Mouse (Mus musculus): Measurements from ENCODE around the gene Rps6ka1. TPM values are rescaled to one million over a fixed set of nuclear protein-coding genes. Genes with fewer than 3 reads are reported as not detected.
A peak's percentile ranks its signal among the peaks of the same experiment; 100 is the strongest.
"Not testable (repeated sequence)": the region's sequence is repeated elsewhere in the genome, so short reads cannot be mapped to it uniquely, and the experiment has no call there.

Gene Rps6ka1
- polyA plus RNA-seq, 1 experiment, result 93.6 TPM

DNA sequence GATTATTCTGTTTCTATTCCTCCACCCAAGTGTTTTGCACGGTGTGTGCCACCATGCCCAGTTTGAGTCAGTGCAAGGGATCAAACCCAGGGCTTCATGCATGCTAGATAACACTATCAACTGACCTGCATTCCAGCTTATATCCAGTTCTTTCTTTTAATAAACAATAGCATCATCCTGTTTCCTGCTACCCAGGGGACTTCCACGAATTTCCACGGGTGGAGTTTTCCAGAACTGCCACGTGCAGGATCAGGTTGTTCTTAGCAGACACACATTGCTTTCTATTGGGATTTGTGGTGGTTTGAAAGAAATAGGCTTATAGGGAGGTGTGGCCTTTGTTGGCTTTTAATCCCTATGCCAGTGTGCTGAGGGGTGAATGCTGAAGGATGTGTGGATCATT lies 24.4 kb upstream of the Rps6ka1 start:
- Histone ChIP-seq H3K4me3 (replicated peaks; ENCODE audit: insufficient read depth, low read depth, low read length) (no peak overlapping the region), H3K27me3 (ENCODE audit: control insufficient read depth, insufficient read depth, low read length) (no peaks in the 10 kb centered on the region), H3K4me1 (ENCODE audit: control insufficient read depth, insufficient read depth, low read length) (no peaks in the 10 kb centered on the region), H3K27ac (ENCODE audit: insufficient read depth, low read length) (no peak overlapping the region)
- TF ChIP-seq POLR2A (IDR thresholded peaks at IDR 0.05; ENCODE audit: borderline replicate concordance, insufficient read depth, low read length) (no peak), CTCF (IDR thresholded peaks at IDR 0.05; ENCODE audit: borderline replicate concordance, insufficient read depth, low read depth, low read length) (no peak)
- DNase-seq, result no peak
- 84% methylated on average over 4 of the region's 4 CpGs for WGBS

DNA sequence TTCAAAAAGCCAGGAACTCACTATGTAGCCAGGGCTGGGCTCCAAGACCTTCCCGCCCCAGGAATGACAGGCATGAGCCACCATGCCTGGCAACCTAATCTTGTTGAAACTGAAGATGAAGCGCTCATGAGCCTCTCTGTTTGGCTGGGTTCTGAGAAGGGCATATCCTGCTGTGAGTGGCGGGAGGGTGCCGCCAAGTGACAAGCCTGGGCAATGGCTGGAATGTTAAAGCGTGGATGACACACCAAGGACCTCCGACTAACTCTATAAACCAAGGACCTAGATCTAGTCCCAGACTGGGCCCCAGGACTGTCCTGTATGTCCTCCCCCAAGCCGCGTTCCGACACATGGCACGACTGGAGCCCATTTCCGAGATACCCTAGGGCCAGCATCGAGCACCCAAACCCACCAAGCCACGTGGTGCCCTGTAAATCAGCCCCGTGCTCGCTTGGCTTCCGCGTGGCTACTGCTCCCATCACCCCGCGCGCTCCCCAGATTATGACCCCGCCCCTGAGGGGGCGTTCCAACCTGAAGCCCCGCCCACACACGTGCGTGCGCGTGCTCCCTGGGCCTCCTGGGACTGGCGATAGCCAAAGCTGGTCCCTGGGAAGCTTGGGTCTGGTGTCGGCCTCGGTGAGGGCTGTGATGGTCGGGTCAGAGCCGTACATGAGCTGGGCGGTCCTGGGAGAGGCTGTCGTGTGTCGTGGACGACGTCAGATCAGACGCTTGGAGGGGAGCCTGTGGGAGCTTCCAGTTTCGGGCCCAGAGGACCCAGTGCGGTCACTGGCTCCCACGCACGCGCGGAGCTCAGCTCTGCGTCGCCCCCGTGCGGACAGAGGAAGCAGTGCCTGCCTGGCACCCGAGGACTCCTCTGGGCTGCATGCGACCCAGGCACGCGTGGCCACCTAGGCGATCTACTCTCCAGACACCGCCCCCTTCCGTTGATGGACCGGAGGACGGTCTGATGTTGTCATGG lies 22.9 kb upstream of the Rps6ka1 start:
- H3K4me3 ChIP-seq (replicated peaks; ENCODE audit: insufficient read depth, low read depth, low read length), result peak overlapping the region; percentile 71
- no peaks in the 10 kb centered on the region for H3K4me1 ChIP-seq (ENCODE audit: control insufficient read depth, insufficient read depth, low read length)
- peak; percentile 91; the same call in 1 of the 2 replicates for TF ChIP-seq POLR2A (IDR thresholded peaks at IDR 0.05; ENCODE audit: borderline replicate concordance, insufficient read depth, low read length)
- peak; percentile 95 for TF ChIP-seq CTCF (IDR thresholded peaks at IDR 0.05; ENCODE audit: borderline replicate concordance, insufficient read depth, low read depth, low read length)
- no peaks in the 10 kb centered on the region for H3K27me3 ChIP-seq (ENCODE audit: control insufficient read depth, insufficient read depth, low read length)
- DNase-seq, result peak; percentile 97 to 99
- under 1% methylated on average over 57 of the region's 57 CpGs for WGBS
- H3K27ac ChIP-seq (ENCODE audit: insufficient read depth, low read length), result peak overlapping the region; percentile 86

DNA sequence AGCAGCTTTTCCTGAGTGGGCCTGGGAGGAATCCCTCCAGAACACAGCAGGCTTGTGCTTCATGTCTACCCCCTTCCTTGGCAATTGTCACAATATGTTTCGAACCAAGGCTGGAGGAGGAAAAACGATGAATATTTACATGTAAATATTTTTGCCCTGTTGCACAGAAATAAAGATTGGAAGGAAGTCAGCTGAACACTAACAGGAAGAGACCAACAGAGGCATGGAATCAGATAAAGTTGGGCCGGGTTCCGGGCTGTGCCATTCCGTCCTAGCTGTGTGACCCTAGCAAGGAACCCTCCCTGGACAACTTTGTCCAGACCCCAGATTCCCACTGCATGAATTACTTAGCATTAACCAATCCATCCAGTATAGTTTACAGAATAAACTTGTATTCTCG lies 20.5 kb upstream of the Rps6ka1 start:
- TF ChIP-seq CTCF (IDR thresholded peaks at IDR 0.05; ENCODE audit: borderline replicate concordance, insufficient read depth, low read depth, low read length) (no peak), POLR2A (IDR thresholded peaks at IDR 0.05; ENCODE audit: borderline replicate concordance, insufficient read depth, low read length) (no peak)
- 89% methylated on average over 6 of the region's 6 CpGs for WGBS
- no peak for DNase-seq
- H3K27me3 ChIP-seq (ENCODE audit: control insufficient read depth, insufficient read depth, low read length), result no peaks in the 10 kb centered on the region
- no peak overlapping the region for H3K4me3 ChIP-seq (replicated peaks; ENCODE audit: insufficient read depth, low read depth, low read length)
- no peaks in the 10 kb centered on the region for H3K4me1 ChIP-seq (ENCODE audit: control insufficient read depth, insufficient read depth, low read length)
- no peak overlapping the region for H3K27ac ChIP-seq (ENCODE audit: insufficient read depth, low read length)

DNA sequence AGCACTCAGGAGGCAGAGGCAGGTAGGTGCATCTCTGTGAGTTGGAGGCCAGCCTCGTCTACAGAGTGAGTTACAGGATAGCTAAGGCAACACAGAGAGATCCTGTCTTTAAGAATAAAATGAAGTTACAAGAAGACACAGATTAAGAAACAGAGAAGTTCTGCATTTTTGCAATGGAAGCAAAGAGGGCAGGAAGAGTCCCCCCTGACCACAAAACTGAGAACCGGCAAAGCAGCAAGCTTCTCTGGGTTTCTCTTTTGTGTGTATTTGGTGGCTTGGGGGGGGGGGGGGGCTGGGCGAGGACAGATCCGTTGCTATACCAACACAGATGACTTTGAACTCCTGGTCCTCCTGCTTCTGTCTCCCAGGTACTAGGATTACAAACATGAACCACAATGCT lies 19.5 kb upstream of the Rps6ka1 start:
- WGBS, result 61% methylated on average over 4 of the region's 4 CpGs
- DNase-seq, result no peak
- H3K27me3 ChIP-seq (ENCODE audit: control insufficient read depth, insufficient read depth, low read length), result no peaks in the 10 kb centered on the region
- no peak overlapping the region for H3K4me3 ChIP-seq (replicated peaks; ENCODE audit: insufficient read depth, low read depth, low read length)
- H3K27ac ChIP-seq (ENCODE audit: insufficient read depth, low read length), result no peak overlapping the region
- TF ChIP-seq CTCF (IDR thresholded peaks at IDR 0.05; ENCODE audit: borderline replicate concordance, insufficient read depth, low read depth, low read length) (no peak), POLR2A (IDR thresholded peaks at IDR 0.05; ENCODE audit: borderline replicate concordance, insufficient read depth, low read length) (no peak)
- H3K4me1 ChIP-seq (ENCODE audit: control insufficient read depth, insufficient read depth, low read length), result no peaks in the 10 kb centered on the region

DNA sequence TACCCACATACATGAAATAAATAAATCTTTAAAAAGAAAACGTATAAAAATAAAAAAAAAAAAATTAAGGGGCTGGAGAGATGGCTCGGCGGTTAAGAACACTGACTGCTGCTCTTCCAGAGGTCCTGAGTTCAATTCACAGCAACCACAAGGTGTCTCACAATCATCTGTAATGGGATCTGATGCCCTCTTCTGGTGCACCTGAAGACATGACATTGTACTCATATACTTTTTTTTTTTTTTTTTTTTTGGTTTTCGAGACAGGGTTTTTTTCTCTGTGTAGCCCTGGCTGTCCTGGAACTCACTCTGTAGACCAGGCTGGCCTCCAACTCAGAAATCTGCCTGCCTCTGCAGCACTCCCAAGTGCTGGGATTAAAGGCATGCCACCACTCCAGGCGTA lies 18.7 kb upstream of the Rps6ka1 start:
- H3K4me1 ChIP-seq (ENCODE audit: control insufficient read depth, insufficient read depth, low read length); H3K4me3 ChIP-seq (replicated peaks; ENCODE audit: insufficient read depth, low read depth, low read length); H3K27me3 ChIP-seq (ENCODE audit: control insufficient read depth, insufficient read depth, low read length); DNase-seq; H3K27ac ChIP-seq (ENCODE audit: insufficient read depth, low read length): not testable (repeated sequence)
- WGBS, result 86% methylated on average over 5 of the region's 5 CpGs

DNA sequence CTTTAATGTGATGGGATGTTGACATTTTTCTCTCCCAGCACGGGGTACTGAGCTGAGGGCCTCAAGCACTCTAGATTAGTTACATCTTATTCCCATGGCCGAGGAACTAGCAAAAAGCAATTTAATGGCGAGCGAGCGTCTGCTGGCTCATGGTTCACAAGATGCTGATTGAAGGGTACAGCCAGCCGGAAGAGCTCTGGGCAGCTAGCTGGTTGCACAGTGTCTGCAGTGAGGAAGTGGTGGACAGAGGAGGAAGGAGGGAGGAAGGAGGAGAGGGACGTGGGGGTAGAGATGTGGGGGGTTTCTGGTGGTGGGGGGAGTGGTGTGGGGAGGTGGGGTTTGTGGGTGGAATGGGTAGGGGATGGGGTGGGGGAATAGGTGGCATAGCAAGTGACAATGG lies 17.6 kb upstream of the Rps6ka1 start:
- Histone ChIP-seq H3K4me3 (replicated peaks; ENCODE audit: insufficient read depth, low read depth, low read length) (no peak overlapping the region), H3K27me3 (ENCODE audit: control insufficient read depth, insufficient read depth, low read length) (no peaks in the 10 kb centered on the region), H3K4me1 (ENCODE audit: control insufficient read depth, insufficient read depth, low read length) (no peaks in the 10 kb centered on the region), H3K27ac (ENCODE audit: insufficient read depth, low read length) (no peak overlapping the region)
- 79% methylated on average over 7 of the region's 7 CpGs for WGBS
- TF ChIP-seq CTCF (IDR thresholded peaks at IDR 0.05; ENCODE audit: borderline replicate concordance, insufficient read depth, low read depth, low read length) (no peak), POLR2A (IDR thresholded peaks at IDR 0.05; ENCODE audit: borderline replicate concordance, insufficient read depth, low read length) (no peak)
- no peak for DNase-seq

DNA sequence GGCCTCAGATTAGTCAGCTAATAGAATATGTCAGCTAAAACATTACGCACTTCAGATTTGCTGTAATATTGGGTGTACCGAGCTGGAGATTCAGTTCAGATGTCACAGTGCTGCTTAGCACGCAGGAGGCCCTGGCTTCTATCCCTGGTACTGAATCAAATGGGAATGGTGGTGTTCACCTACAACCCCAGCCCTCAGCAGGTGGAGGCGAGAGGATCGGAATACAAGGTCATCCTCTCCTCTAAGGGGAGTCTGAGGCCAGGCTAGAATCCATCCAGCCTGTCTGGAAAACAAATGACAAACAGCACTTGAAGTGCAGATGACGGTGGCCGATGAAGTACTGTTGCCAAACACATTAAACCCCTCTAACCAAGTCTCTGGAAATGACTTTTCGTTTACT lies 16.7 kb upstream of the Rps6ka1 start:
- H3K27ac ChIP-seq (ENCODE audit: insufficient read depth, low read length), result no peak overlapping the region
- no peaks in the 10 kb centered on the region for H3K27me3 ChIP-seq (ENCODE audit: control insufficient read depth, insufficient read depth, low read length)
- no peak for TF ChIP-seq CTCF (IDR thresholded peaks at IDR 0.05; ENCODE audit: borderline replicate concordance, insufficient read depth, low read depth, low read length)
- TF ChIP-seq POLR2A (IDR thresholded peaks at IDR 0.05; ENCODE audit: borderline replicate concordance, insufficient read depth, low read length), result no peak
- no peak overlapping the region for H3K4me3 ChIP-seq (replicated peaks; ENCODE audit: insufficient read depth, low read depth, low read length)
- 72% methylated on average over 8 of the region's 8 CpGs for WGBS
- H3K4me1 ChIP-seq (ENCODE audit: control insufficient read depth, insufficient read depth, low read length), result no peaks in the 10 kb centered on the region
- no peak for DNase-seq

DNA sequence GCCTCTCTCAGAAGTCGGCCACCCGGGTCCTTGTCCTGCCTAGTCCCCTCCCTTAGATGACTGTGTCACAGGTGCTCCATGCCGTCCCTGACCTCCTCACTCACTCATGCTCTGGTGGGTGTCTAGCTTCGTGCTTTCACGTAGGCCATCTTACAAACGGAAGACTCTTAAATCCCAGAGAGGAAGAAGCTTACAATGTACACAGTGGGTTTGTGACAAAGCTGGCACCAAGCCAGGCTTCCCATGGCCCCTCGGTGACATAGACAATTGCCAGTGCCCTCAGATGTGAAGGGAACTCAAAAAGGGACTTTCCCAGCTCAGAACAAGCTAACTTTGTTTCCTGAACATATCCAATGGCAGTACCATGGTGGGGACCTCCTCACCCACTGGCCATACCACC lies 15.8 kb upstream of the Rps6ka1 start:
- Histone ChIP-seq H3K4me1 (ENCODE audit: control insufficient read depth, insufficient read depth, low read length) (peaks cover 5% of the 10 kb centered on the region), H3K27me3 (ENCODE audit: control insufficient read depth, insufficient read depth, low read length) (no peaks in the 10 kb centered on the region), H3K4me3 (replicated peaks; ENCODE audit: insufficient read depth, low read depth, low read length) (no peak overlapping the region), H3K27ac (ENCODE audit: insufficient read depth, low read length) (no peak overlapping the region)
- DNase-seq, result no peak
- no peak for TF ChIP-seq POLR2A (IDR thresholded peaks at IDR 0.05; ENCODE audit: borderline replicate concordance, insufficient read depth, low read length)
- TF ChIP-seq CTCF (IDR thresholded peaks at IDR 0.05; ENCODE audit: borderline replicate concordance, insufficient read depth, low read depth, low read length), result no peak
- 58% methylated on average over 7 of the region's 7 CpGs for WGBS

All from cerebellum, adult 2 months (tissue).